Comparison of ENCODE assay signal across 9 mouse cellular contexts in the genomic region with DNA sequence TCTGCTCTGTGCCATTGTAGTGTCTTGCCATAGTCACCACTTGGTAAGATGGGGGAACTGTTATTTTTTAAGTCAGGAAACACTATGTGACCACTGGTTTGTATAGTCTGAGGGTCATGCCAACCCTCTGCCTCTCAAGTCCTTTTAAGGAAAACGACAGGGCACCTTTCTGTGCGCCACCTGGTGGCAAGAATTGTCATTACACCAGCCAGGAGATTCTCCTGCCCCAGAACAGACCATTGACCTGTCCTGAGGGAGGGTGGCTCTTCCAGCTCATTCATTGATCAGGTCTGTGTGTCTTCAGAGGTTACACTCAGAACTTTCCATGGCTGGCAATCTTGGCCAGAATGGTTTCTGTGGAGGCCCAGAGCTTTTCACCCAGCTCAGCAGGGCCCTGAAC.
DNase-seq lines count a peak whose midpoint lies in the region; ATAC-seq and TF ChIP-seq lines count a peak whose summit lies in the region.
"Had no signal": no experiment of that assay in that cellular context is flagged by ENCODE, and none has a peak within 500 bp of the region (broad histone marks: within the 10 kb centered on the region; RNA-seq: fewer than 3 reads in every experiment).

No protein-coding gene starts in this region.

- no peaks in the 10 kb centered on the region for H3K79me2 ChIP-seq in heart, adult 2 months (replicated peaks; ENCODE audit: control insufficient read depth, insufficient read depth, low read length)

- intact Hi-C loops in heart, adult 2 months (cut with DNase I) = loop anchor here (10.0 kb wide), 2 partner anchors 218 to 298 kb away; a partner anchor contains a TSS
- intact Hi-C loops in heart, postnatal 25 days (cut with DNase I) = loop anchor here (1.0 to 10.0 kb wide), 2 partner anchors 218 to 295 kb away; no protein-coding TSS in a partner anchor
- intact Hi-C loops in left cerebral cortex, postnatal 25 days (cut with DNase I) = loop anchor here (2.0 to 10.0 kb wide), 2 partner anchors 294 to 548 kb away; no protein-coding TSS in a partner anchor

- H3K27ac ChIP-seq in heart, adult 2 months = no peak overlapping the region
- no peak overlapping the region for H3K27ac ChIP-seq in hindbrain, embryonic 13.5 days
- H3K27ac ChIP-seq: liver, embryonic 15.5 days had no signal

- no peak overlapping the region for H3K9ac ChIP-seq in heart, adult 2 months (ENCODE audit: low read depth, low read length)
- no peak overlapping the region for H3K9ac ChIP-seq in hindbrain, embryonic 13.5 days
- H3K9ac ChIP-seq: liver, embryonic 15.5 days had no signal

- TF ChIP-seq EP300 in heart, adult 2 months (IDR thresholded peaks at IDR 0.05; ENCODE audit: insufficient read depth, low read depth, low read length) = no peak

- H3K9me3 ChIP-seq in hindbrain, embryonic 13.5 days = no peaks in the 10 kb centered on the region
- H3K9me3 ChIP-seq: liver, embryonic 15.5 days had no signal

- WGBS in heart, adult 2 months = 2% methylated on average over 2 of the region's 2 CpGs
- WGBS in hindbrain, embryonic 13.5 days = 2% methylated on average over 2 of the region's 2 CpGs

- no peaks in the 10 kb centered on the region for H3K4me1 ChIP-seq in heart, adult 2 months (ENCODE audit: control insufficient read depth, insufficient read depth, low read length)
- H3K4me1 ChIP-seq in hindbrain, embryonic 13.5 days (replicated peaks) = no peaks in the 10 kb centered on the region; the same call in 1 of the 2 replicates
- H3K4me1 ChIP-seq: liver, embryonic 15.5 days had no signal

- H3K27me3 ChIP-seq in heart, adult 2 months (ENCODE audit: control insufficient read depth, insufficient read depth, low read length) = no peaks in the 10 kb centered on the region
- peaks cover 75% of the 10 kb centered on the region for H3K27me3 ChIP-seq in hindbrain, embryonic 13.5 days
- H3K27me3 ChIP-seq: liver, embryonic 15.5 days had no signal

- TF ChIP-seq CTCF in heart, adult 2 months (IDR thresholded peaks at IDR 0.05) = peak; percentile 85

- no peaks in the 10 kb centered on the region for H3K36me3 ChIP-seq in heart, adult 2 months (ENCODE audit: control insufficient read depth, insufficient read depth, low read length)
- no peaks in the 10 kb centered on the region for H3K36me3 ChIP-seq in hindbrain, embryonic 13.5 days
- H3K36me3 ChIP-seq: liver, embryonic 15.5 days had no signal

- ATAC-seq in hindbrain, embryonic 13.5 days (ENCODE audit: low FRiP score) = 0 out of 2 replicates have a peak, but pooled peaks have one; percentile 24

- TF ChIP-seq POLR2A in heart, adult 2 months (IDR thresholded peaks at IDR 0.05; ENCODE audit: insufficient read depth, low read depth, low read length) = no peak

- DNase-seq in heart, adult 2 months = peak; percentile 29 to 61
- no peak for DNase-seq in heart, postnatal 25 days (ENCODE audit: low spot score)
- peak; percentile 65 for DNase-seq in adipocyte (ENCODE audit: low spot score)
- peak; percentile 73 for DNase-seq in embryo, embryonic 11 days
- DNase-seq in left cerebral cortex, postnatal 25 days (ENCODE audit: low spot score in 2 of 2) = peak; percentile 26 to 39
- DNase-seq in natural killer cell, adult 2 months (ENCODE audit: low spot score in 2 of 2) = peak; percentile 16 to 22
- peak; percentile 39 to 79 for DNase-seq in thymus, postnatal 10 days (ENCODE audit: low spot score in 2 of 2)

- no peak overlapping the region for H3K4me2 ChIP-seq in hindbrain, embryonic 13.5 days
- H3K4me2 ChIP-seq: liver, embryonic 15.5 days had no signal

- no peak overlapping the region for H3K4me3 ChIP-seq in heart, adult 2 months
- no peak overlapping the region for H3K4me3 ChIP-seq in hindbrain, embryonic 13.5 days
- H3K4me3 ChIP-seq: liver, embryonic 15.5 days had no signal
